Mouse (Mus musculus) cerebellum, adult 9-11 months (tissue): Measurements from ENCODE around the gene L3mbtl1.

Source experiments
- DNase-seq: peaks from one replicate; pipeline ENCODE4 v3.0.0; 2022

The L3mbtl1 gene

DNA sequence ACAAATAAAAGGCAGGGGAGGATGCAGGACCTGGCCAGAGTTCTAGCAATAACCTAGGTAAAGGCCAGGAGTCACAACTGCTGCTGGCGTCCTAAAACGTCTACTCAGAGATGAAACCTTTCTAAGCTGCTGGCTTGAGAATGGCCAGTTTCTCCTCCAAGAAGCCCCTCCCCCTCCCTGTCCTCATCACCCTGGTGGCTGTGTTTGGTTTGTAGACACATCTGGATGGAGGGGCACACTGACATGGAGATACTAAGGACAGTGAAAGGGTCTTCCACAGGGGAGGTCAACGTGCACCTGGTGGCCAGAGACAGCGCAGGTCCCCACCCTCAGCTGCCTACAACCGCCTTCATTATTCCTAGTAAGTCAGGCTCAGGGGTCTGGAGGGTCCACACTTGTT lies 3.7 kb downstream of the L3mbtl1 start:
- no peak for DNase-seq

DNA sequence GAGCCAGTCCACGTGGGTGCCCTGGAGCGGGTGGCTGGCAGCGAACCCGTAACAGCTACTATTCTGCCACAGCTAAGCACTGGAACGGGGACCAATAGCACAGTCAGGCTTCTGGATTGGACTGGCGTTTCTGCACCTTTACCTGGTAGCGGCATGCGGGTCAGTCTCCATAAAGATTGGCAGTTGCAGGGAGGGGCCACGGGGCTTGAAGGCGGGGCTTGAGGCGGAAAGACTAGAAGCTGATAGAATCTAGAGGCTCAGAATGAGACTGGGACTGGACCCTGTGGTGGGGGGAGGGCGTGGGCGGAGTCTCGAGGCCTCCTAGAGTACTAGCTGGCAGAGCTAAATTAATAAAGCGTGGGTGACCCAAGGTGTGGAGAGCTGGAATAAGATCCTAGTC lies 4.5 kb downstream of the L3mbtl1 start:
- DNase-seq, result peak; percentile 51

DNA sequence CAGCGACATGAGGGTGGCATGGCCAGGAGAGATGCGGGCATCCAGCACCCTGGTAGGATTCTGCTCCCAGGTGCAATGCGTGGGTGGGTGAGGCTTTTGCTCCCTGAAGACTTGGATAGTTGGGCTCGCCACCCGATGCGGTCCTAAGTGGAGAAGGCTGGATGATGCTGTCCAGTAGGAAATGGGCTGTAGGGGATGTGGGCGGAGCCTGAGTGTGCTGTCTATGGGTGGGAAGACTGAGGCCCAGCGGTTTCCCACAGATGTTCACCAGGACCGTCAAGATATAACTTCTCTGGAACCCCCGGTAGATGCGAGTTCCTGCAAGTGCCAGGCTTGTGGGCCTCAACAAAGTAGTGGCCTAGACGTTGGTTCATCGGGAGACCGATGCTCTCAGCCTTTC lies 4.9 kb downstream of the L3mbtl1 start:
- DNase-seq, result peak; percentile 14

DNA sequence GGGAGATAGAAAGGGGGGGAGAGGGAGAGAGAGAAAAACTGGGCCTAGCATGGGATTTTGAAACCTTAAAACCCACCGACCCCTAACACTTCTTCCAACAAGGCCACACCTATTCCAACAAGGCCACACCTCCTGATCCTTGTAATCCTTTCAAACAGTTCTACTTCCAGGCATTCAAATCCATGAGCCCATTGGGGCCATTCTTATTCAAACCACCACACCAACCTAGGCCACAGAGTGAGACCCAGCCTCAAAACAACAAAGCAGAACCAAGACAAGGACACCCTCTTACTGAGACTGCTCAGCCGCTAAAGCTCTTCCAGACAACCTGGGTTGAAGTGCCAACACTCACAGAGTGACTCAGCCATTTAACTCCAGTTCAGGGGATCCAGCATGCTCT lies 7.5 kb downstream of the L3mbtl1 start:
- no peak for DNase-seq

DNA sequence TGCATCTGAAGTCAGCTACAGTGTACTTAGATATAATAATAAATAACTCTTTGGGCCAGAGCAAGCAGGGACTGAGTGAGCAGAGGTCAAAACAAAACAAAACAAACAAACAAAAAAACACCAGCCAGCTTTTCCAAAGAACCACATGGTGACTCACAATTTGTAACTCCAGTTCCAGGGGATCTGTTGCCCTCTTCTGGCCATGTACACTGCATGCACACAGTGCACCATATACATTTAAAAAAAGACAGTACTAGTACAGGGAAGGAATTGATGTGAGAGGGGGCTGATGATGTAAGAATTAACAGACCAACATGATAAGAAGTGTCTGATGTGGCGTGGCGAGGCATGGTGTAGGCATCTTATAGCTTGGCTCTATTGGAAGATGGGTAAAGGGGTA lies 13.6 kb downstream of the L3mbtl1 start:
- no peak for DNase-seq

DNA sequence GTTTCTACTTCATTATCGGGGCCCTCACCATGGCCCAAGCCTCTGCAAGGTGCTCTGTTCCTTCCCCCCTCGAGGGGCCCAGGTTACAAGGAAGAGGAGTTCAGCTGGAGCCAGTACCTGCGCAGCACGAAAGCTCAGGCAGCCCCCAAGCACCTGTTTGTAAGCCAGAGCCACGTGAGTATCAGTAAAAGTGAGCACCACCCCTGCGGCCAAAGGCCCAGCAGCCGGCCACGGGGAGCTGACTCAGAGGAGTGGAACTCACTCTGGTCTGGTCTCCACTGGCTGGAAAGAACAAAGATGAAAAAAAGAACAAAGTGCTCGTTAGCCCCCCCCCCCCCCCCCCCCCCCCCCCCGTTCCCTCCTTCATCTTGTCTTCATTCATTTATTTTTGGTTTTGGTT lies 18.0 kb downstream of the L3mbtl1 start:
- no peak for DNase-seq

DNA sequence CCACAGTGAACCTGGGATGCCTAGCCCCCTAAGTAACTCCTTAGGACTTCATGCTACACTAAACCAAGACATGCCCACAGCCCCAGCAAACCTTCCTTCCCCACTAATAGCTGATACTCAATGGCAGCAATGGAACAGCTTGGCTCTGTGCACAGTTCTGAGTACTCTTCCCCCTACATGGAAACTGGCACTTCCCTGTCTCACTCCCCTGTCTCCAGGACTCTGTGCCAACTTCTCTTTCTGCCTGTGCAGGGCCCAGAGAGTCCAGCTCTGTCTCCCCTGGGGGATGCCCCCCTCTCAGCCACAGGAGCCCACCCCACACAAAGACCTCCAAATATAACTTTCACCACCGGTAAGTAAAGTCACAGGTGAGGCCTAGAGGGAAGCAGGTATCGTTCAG lies 23.5 kb downstream of the L3mbtl1 start:
- DNase-seq, result no peak

DNA sequence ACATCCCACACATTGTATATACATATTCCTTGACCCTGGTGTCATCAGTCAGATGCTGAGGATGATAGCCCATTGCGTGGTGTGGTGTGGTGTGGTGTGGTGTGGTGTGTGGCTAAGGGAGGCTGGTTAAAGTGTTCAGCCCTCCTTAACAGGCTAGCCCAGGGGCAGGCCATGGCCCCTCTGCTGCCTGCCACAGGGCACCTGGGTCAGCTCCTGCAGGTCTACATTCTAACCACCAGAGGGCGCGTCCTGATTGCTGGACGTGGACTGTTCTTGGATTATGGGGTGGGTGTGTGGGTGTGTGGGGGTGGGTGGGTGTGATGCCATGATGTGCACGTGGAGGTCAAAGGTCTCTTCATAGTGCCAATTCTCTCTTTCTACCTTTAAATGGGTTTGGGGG lies 25.1 kb downstream of the L3mbtl1 start:
- DNase-seq, result no peak

DNA sequence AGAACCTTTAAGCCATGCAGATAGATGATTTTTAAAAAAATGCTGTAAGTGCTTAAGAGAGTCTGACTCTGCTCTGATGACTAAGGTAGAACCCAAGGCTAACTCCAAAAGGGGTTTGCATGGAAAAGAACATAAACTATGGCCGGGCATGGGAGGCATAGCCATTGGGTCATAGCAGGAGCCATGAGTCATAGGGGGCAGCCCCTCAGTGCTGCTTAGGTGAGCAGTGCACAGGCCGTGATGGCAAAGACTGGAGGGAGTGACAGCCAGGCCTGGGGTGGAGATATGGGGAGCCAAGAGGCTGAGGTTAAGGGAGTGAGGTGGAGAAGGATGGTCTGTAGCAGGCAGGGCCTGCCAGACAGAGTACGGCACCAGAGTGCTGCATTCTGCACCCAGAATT lies 25.8 kb downstream of the L3mbtl1 start:
- DNase-seq, result no peak

DNA sequence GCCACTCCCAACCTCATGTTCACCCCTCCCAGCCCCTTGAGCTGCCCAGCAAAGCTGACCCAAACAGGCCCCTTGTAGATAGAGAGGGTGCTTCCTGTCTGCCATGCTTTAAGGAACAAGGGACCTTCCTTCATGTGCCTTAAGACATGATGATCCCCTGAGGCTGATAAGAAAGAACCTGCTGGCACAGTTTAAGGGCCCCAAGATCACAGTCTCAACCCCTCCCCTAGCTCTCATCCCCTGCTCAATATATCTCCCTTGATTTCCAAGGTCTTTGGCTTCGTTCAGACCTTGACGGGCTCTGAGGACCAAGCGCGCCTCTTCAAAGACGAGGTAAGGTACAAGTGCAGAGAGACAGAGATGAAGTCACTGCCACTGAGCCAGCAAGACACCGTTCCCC lies 27.6 kb downstream of the L3mbtl1 start:
- no peak for DNase-seq

DNA sequence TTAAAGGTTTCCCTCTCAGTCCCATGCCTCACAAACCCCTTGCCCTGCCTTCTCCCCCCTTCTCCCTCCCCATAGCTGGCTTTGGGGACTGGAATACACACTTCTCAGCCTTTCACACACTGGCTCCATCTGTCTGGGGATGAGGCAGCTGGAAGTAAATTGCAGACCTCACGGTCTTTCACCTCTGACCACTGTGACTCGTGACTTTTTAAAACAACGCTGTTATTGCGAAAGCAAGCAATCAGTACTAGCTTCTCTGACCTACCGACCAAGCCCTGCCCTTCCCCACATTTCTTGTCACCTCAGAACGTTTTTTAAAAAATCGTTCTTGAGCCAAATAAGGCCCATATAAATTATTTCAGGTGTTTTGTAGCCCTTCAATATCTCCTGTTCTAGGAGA lies 29.5 kb downstream of the L3mbtl1 start:
- DNase-seq, result no peak

DNA sequence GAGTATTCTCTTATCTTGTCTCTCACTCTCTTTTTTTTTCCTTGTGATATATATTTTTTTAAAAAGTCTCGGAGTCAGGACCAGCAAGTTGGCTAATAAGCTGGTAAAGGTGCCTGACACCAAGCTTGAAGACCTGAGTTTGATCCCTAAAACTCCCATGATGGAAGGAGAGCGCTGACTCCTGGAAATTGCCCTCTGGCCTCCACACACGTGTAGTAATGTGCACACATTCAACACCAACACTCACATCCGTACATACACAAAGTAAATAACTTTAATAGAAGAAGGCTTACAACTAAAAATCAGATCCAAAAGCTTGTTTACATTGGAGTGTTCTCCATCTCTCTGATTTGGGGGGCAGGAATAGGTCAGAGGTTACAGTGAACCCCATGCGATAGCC lies 29.9 kb downstream of the L3mbtl1 start:
- no peak for DNase-seq

DNA sequence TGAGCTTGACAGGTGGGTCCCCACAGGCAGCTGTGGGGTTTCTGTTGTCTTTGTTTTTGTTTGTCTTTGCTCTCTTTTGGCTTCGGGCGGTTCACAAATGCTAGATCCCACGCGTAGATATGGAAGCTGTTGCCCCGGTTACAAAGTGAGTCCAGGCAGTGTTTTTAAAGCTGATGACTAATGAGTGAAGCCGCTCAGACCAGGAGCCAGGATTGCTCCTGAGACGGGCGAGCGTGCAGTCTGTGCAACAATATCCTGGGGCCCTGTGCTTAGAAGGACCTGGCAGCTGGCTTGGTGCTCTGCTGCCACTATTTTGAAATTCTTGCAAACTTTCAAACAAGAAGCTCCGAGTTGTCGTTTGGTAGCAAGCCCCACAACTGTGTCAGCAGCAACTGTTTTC lies 30.4 kb downstream of the L3mbtl1 start:
- no peak for DNase-seq

DNA sequence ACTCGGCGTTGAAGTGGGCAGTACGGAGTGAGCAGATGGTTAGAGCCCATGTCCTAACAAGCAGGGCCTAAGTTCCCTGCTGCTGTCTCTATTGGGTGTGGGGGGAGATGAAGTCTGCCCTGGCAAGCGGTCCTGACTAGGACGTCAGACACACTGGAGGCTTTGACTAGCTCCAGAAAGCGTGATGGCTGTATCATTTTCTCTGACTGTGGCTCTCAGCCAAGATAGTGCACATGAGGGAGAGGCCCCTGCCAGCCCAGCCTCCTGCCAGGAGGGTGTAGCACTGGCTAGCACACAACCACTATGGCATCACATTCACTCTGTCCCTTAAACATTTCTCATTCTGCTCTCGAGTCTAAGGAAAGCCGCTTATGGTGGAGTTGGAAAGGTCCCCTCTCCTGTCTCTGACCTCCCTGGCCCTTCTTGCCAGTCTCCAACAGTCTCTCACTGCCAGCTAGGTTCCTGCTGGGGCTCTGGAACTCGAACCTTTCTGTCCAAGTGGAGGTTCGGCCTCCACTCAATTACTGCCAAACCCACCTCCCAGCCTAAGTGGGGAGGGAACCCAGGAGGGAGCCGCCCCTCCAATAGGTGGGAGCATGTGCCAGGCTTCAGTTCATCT lies 32.0 kb downstream of the L3mbtl1 start:
- peak; percentile 18 for DNase-seq

DNA sequence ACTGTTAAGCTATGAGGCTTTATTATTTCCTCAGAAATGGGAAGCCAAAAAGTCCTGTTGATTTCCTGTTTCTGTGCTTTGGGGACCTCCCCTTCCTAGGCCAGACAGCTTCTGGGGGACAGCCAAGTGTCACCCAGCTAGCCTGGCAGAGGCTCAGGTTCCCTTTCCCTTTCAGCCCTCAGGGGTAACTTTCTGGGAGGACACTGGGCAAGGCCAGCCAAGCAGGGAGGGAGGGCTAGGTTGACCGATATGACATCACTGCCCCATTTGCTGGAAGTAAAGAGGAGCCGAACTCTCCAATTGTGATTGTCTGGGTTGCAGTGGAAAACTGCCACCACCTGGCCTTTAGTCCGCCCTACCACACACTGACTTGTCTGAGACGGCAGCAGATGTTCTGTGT lies 32.7 kb downstream of the L3mbtl1 start:
- no peak for DNase-seq

DNA sequence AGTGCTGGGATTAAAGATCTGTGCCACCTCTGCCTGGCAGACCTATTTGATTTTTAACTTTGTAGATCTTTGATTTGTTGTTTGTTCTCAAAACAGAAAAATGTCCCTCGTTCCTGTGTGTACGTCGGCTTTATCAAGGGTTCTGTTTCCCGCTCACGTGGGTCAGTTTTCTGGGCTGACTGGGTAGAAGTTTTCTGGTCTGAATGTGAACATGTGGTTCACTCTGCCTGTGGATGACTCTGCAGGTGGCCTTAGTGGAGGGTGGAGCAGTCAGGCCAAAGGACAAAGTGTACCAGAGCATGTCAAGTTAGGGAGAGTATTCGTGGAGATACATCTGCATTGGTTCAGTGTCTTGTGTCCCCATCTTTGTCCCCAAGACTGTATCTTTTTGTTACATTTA lies 41.1 kb downstream of the L3mbtl1 start:
- no peak for DNase-seq

DNA sequence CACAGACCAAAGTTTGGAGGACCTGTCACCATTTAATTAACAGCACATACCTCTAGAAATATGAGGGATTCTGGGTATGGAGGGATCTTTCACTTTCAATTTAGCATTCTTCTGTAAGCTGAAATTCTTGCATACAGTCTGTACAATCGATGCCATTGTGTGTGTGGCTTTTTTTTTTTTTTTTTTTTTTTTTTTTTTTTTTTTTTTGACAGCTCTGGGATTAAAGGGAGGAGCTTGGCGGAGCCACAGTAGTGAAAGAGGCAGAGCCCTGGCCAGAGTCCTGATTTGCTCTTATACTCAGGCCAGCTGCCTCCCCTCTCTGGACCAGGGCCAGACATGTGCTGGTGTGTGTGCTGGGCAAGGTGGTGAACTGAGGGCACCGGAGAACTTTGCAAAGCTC lies 42.7 kb downstream of the L3mbtl1 start:
- no peak for DNase-seq

DNA sequence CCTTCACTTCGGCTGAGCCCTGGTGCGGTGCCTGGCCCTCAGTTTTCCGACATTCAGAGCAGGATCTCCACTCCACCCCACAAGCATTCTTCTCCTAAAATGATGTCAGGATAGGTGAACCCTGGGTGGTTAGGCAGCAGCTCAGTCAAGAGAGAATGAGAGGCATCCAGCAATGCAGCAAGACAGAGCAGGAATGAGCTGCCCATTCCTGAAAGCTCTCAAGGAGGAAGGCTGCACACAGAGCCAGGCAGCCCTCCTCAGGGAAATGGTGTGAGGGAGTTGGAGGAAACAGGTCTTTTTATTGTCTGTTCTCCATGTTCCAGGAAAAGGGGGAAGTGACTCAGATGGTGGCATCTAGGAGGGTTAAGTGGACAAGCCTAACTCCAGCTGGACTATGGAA lies 43.5 kb downstream of the L3mbtl1 start:
- no peak for DNase-seq

DNA sequence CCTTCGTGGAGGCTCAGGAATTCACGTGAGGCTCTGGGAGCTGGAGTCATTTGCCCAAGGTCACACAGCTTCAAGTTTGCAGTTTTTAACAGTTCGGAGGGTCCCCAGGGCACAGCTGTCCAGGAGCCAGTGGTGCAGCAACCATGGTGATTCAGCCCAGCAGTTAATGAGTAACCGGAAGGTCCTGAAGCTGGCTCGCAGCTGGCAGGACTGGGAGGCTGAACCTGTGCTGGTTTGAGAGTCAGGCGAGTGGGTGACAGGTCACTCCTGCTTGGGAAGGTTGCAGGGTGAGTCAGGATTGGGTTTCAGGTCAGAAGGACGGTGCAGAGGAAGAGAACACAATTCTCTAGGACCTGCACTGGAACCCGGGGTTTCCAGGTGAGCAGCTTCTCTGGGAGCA lies 43.9 kb downstream of the L3mbtl1 start, which contains the start of gene Sgk2:
TSS of gene Sgk2 (plus strand) at position 113 of the 400 bp plus-strand sequence.
- DNase-seq, result no peak

DNA sequence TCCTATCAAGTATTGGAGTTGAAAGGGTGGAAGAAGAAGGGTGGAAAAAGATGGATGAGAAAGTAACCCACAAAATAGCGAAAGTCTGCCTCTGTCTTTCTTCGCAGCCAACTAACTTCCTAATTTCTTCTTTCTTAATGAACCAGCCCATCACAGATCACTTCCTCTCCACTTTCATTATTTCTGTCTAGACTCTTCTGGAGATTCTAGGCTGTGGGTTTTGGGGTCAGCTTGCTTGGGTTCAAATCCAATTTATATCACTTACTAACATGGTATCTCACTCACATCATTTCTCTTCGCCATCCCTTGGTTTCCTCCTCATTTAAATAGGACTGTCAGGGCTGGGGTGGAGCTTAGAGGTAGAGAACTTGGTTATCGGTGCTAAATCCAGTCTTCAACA lies 45.0 kb downstream of the L3mbtl1 start:
- DNase-seq, result no peak

DNA sequence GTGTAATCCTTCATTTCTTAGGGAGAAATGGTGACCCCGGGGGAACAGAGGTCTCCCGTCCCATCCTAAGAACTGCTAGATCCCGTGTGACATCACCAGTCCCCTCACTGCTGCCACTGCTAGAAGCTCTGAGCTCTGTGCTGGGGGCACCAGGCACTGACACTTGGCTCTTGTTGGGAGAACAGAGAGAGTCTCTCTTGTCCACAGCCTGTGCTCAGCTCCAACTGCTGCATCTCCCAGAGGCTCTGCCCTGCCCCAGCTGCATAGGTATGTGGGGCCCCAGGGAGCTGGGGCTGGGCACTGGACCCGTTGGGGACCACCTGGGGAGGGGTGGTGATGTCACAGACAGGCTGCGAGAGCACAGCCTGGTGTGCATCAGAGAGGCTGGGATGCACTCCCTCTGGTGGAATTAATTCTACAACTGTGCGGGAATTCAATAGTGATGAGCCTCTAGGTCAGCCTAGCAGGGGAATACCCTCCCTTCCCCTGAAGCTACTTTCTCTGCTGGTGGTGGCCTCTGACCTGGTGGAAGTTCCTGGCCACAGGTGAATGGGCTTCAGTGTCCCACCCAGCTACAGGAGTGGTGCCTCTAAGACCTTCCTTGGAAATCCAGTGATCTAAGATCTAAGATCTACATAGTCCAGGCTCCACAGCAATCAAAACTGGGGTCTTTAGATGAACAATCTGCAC lies 48.3 kb downstream of the L3mbtl1 start:
- no peak for DNase-seq

DNA sequence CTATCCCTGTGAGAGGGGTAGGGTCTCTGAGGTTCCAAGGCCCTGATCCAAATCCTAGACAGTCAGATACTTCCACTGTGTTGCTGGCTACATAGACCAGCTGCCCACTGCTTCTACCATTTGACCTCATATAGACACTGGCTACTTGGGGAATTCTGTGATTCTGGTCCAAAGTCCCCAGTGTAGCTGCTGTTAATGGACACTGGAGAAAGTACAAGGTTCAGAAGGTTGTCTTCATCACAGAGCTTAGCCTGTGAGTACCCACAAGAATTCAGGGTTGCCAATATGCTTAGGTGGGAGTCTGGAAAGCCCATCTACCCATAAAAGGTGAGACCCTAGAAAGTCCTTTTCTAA lies 48.8 kb downstream of the L3mbtl1 start:
- no peak for DNase-seq

DNA sequence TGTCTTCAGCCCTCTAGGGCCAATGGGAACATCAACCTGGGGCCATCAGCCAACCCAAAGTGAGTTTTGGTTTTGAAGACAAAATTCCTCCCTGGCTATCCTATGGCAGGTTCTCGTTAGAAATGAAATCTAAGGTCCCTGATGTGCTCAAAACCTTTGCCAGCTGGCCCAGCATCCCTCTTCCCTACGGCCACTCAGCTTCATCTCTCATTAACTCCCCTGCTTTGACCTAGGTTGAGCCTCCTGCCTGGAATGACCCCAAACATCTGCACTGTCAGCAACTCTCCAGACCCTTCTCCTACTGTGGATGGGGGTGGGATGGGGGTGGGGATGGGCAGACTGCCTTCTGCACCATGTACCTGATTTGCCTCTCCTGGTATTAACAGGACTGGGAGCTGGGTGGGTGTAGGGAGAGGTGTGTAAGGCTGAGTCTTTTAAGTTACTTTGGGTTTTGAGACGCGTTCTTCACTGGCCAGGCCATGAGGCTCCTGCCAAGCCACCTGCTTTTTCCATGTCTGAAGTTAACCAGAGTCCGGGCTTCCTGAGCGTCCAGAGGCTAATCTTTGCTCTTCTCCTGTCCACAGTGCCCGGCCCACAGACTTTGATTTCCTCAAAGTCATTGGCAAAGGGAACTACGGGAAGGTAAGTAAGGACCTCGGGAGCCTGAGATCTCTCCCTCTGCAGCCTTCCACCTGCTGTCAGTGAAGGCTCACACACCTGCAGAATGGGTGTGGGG lies 50.8 kb downstream of the L3mbtl1 start:
- DNase-seq, result no peak

DNA sequence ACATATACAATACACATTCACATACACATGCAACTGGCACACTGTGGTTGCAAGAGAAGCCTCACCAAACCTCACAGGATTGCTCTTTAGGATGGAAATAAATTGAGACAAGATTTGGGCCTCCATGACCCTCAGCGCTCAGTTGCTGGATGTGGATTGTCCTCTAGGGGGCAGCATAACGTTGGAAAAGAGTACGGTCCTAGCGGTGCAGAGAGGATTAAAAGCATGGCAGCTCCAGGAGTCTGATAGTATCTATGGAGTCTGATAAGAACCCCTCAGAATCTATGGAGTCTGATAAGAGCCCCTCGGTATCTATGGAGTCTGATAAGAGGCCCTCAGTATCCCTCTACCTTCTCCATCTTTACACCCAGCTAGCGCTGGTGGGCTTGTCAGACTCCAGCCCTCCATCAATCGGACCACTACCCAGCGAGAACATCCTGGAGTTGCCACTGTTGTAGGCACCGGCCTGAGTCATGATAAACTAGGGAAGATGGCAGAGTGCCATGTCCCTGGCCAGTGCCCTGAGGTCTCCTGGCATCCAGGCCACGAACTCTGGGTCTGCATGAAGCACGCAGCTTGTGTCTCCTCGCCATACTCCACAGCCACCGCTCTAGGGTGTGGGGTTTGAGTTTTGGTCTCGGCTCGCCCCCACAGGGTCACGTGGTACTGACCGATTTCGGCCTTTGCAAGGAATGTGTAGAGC lies 55.4 kb downstream of the L3mbtl1 start:
- peak; percentile 43 for DNase-seq
